Mouse (Mus musculus) G1E (cell line): ENCODE measurements around the gene Tecpr2. TPM values are rescaled to one million over a fixed set of nuclear protein-coding genes. Genes with fewer than 3 reads are reported as not detected.

Experiments
- ATAC-seq: 2 replicates; pipeline ENCODE4 v1.8.0; 2016; ENCODE audit warnings: mild to moderate bottlenecking; ENCODE audit not compliant: insufficient number of reproducible peaks, poor library complexity, low FRiP score, severe bottlenecking; ENCODE audit errors: extremely low read depth
- DNase-seq: peaks from one replicate; pipeline ENCODE4 v3.0.0; 2012; ENCODE audit warnings: low spot score
- H3K27me3 ChIP-seq: 2 replicates; pipeline ENCODE4 v1.6.1; 2012; ENCODE audit warnings: mild to moderate bottlenecking, low read length, inconsistent platforms; ENCODE audit not compliant: insufficient read depth
- H3K36me3 ChIP-seq: replicated peaks from 2 replicates; pipeline ENCODE3; 2012; ENCODE audit warnings: mild to moderate bottlenecking, inconsistent platforms
- H3K4me1 ChIP-seq: 2 replicates; pipeline ENCODE4 v1.6.1; 2012; ENCODE audit warnings: low read depth, low read length, inconsistent platforms, mixed read lengths; ENCODE audit not compliant: insufficient read depth
- H3K4me3 ChIP-seq: 2 replicates; pipeline ENCODE4 v1.5.1; 2012; ENCODE audit warnings: low read depth, mild to moderate bottlenecking, inconsistent platforms, low read length, moderate library complexity, mixed read lengths
- H3K9me3 ChIP-seq: replicated peaks from 2 replicates; pipeline ENCODE4 v1.6.1; 2012; ENCODE audit warnings: inconsistent platforms
- CTCF ChIP-seq: IDR thresholded peaks from 2 replicates; pipeline ENCODE4 v1.5.1; 2012; ENCODE audit warnings: low read depth, low read length, inconsistent platforms, mixed read lengths
- GATA1 ChIP-seq: IDR thresholded peaks from 2 replicates; pipeline ENCODE4 v1.6.1; 2012; ENCODE audit warnings: borderline replicate concordance, low read length, inconsistent platforms, mixed read lengths
- GATA2 ChIP-seq: IDR thresholded peaks from 2 replicates; pipeline ENCODE4 v1.6.1; 2012; ENCODE audit warnings: low read depth, low read length, inconsistent platforms, borderline replicate concordance
- POLR2AphosphoS5 ChIP-seq: IDR thresholded peaks from 2 replicates; pipeline ENCODE4 v1.6.1; 2012; ENCODE audit warnings: low read depth, low read length, inconsistent platforms; ENCODE audit not compliant: insufficient replicate concordance
- TAL1 ChIP-seq: conservative IDR thresholded peaks from 2 replicates; pipeline ENCODE4 v1.6.1; 2012; ENCODE audit warnings: low read depth, low read length, inconsistent platforms, mixed read lengths
- polyA plus RNA-seq: library from polyadenylated mRNA; stranded (reverse); fragments of >175 nt; gene quantifications from 2 replicates; pipeline ENCODE4 v1.2.3, GENCODE M21; 2012
- total RNA-seq, 2 experiments: library from RNA; stranded (forward) in 1 of 2; stranded (reverse) in 1 of 2; fragments of 200-1000 nt in 1 of 2; fragments of >200 nt in 1 of 2; fragmentation: Nextera tagmentation in 1 of 2; gene quantifications; 2 replicates each; pipeline ENCODE4 v1.2.3; 2014 to 2017

Tecpr2 gene
- total and polyA plus RNA-seq, 3 experiments: 5.6 to 13.9 (median 8.7) TPM

DNA sequence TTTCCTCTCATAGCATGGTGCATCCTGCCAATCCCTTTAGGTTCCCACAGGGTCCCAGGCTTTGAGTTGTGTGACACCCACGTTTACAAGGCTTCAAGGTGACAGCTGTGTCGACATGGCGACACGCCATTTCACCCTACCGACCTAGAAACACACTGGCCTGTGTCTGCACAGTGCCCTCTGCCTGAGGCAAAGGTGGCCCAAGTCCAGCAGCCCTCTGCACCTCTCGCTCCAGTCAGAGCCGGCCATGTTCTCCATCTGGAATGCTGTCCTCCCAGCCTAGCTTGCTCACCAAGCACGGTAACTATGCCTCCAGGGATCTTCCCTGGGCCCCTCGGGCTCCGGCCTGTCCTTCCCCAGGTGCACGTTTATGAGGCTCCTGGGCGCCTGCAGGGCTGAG lies 103.7 kb downstream of the Tecpr2 start:
- peaks cover 3% of the 10 kb centered on the region for H3K9me3 ChIP-seq
- ATAC-seq: no peak

DNA sequence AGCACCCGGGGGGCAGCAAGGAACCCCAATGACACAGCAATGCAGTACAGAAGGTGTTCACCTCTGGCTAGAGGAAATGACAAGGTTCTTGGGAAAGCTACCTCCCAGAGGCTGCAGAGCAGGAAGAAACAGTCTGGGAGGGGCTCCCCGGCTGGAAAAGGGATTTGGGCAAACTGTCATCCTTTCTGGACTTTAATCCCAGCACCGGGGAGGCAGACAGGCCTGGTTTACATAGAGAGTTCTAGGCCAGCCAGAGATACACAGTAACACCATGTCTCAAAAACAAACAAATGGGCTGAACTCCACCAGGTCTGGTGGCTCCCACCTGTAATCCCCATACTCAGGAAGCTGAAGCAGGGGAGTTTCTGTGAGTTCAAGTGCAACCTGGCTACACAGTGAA lies 104.2 kb downstream of the Tecpr2 start:
- H3K4me1 ChIP-seq: peaks cover 54% of the 10 kb centered on the region
- H3K27me3 ChIP-seq: no peaks in the 10 kb centered on the region
- DNase-seq (no peak), ATAC-seq (no peak)
- H3K36me3 ChIP-seq: no peaks in the 10 kb centered on the region
- no peak overlapping the region; the same call in 1 of the 2 replicates for H3K4me3 ChIP-seq
- TF ChIP-seq GATA1: no peak
- no peak for TF ChIP-seq POLR2AphosphoS5
- no peak for TF ChIP-seq TAL1
- TF ChIP-seq CTCF: no peak
- TF ChIP-seq GATA2: no peak
- H3K9me3 ChIP-seq: peaks cover 7% of the 10 kb centered on the region

More for the DNA sequence above, 103.7 kb downstream of the Tecpr2 start:
- H3K27me3 ChIP-seq: 0 out of 2 replicates have a peak, but pooled peaks cover 3% of the 10 kb centered on the region
- H3K4me3 ChIP-seq: peak overlapping the region; percentile 72; the same call in 1 of the 2 replicates
- TF ChIP-seq POLR2AphosphoS5 (no peak), CTCF (no peak), GATA2 (no peak), GATA1 (no peak), TAL1 (no peak)
- DNase-seq: no peak
- H3K4me1 ChIP-seq: peaks cover 54% of the 10 kb centered on the region
- no peaks in the 10 kb centered on the region for H3K36me3 ChIP-seq

DNA sequence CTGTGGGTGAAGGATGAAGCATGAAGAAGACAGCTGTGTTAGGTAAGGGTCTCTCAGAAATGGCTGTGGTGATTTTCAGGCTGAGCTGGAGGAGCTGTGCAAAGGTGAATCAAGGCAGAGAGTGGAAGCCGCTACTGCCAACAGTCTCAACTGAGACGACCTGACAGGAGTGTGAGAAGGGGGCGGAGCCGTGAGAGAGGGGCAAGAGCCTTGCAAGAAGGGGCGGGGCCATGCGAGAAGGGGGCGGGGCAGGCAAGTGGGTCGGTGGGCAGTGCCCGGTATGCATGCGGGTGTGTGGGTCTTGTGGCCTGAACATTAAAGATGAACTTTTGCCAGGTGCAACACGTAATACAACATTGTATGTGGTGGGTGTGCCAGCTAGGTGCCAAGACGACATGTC lies 105.6 kb downstream of the Tecpr2 start:
- no peak overlapping the region for H3K4me3 ChIP-seq
- TF ChIP-seq TAL1 (no peak), POLR2AphosphoS5 (no peak), GATA1 (no peak), CTCF (no peak), GATA2 (no peak)
- DNase-seq (no peak), ATAC-seq (no peak)
- peaks cover 47% of the 10 kb centered on the region for H3K4me1 ChIP-seq
- H3K36me3 ChIP-seq: no peaks in the 10 kb centered on the region
- H3K9me3 ChIP-seq: peaks cover 14% of the 10 kb centered on the region
- H3K27me3 ChIP-seq: no peaks in the 10 kb centered on the region

GRCm38 (mm10) chr12:110998092-110998491 lies 109.0 kb downstream of the Tecpr2 start:
- no peak overlapping the region for H3K4me3 ChIP-seq
- ATAC-seq (no peak), DNase-seq (no peak)
- H3K4me1 ChIP-seq: peaks cover 29% of the 10 kb centered on the region
- H3K36me3 ChIP-seq: no peaks in the 10 kb centered on the region
- peaks cover 5% of the 10 kb centered on the region; the same call in 1 of the 2 replicates for H3K27me3 ChIP-seq
- TF ChIP-seq GATA2: no peak
- H3K9me3 ChIP-seq: peaks cover 14% of the 10 kb centered on the region

DNA sequence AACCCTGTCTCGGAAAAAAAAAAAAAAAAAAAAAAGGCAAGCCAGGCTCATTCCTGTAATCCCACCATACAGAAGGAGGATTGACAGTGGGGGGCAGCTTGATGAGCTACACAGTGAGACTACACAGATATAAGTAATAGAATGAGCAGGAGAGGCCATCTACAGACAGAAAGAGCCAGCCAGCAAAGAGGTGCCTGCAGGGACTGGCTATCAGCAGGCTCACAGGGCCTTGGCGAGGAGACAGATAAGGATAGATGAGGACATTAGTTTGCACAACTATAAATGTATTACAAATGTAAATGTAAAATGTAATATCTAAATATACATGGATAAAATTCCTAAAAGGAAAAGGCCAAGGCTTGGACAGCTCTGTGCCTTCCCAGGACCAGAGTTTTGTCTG lies 110.8 kb downstream of the Tecpr2 start:
- H3K9me3 ChIP-seq: peaks cover 14% of the 10 kb centered on the region
- peaks cover 34% of the 10 kb centered on the region for H3K4me1 ChIP-seq
- DNase-seq (no peak), ATAC-seq (no peak)
- TF ChIP-seq CTCF (no peak), TAL1 (no peak), GATA1 (no peak), GATA2 (no peak), POLR2AphosphoS5 (no peak)
- H3K27me3 ChIP-seq: peaks cover 5% of the 10 kb centered on the region; the same call in 1 of the 2 replicates
- no peaks in the 10 kb centered on the region for H3K36me3 ChIP-seq
- H3K4me3 ChIP-seq: no peak overlapping the region

- Histone ChIP-seq H3K9me3 (peaks cover 14% of the 10 kb centered on the region), H3K36me3 (no peaks in the 10 kb centered on the region), H3K4me3 (no peak overlapping the region), H3K27me3 (peaks cover 5% of the 10 kb centered on the region; the same call in 1 of the 2 replicates), H3K4me1 (peaks cover 43% of the 10 kb centered on the region)
- no peak for TF ChIP-seq CTCF
- TF ChIP-seq GATA1: no peak
- no peak for TF ChIP-seq GATA2
- TF ChIP-seq TAL1: no peak
- TF ChIP-seq POLR2AphosphoS5: no peak
- no peak for DNase-seq
- no peak for ATAC-seq
Observed at GRCm38 (mm10) chr12:111000956-111001355, 111.9 kb downstream of the Tecpr2 start.

GRCm38 (mm10) chr12:111004142-111004541 lies 115.1 kb downstream of the Tecpr2 start:
- H3K27me3 ChIP-seq: peaks cover 5% of the 10 kb centered on the region; the same call in 1 of the 2 replicates
- H3K36me3 ChIP-seq: no peaks in the 10 kb centered on the region
- no peak overlapping the region for H3K4me3 ChIP-seq
- no peaks in the 10 kb centered on the region for H3K9me3 ChIP-seq
- no peak for DNase-seq
- no peak; the same call in 1 of the 2 replicates for TF ChIP-seq CTCF
- TF ChIP-seq GATA2: no peak
- peaks cover 75% of the 10 kb centered on the region for H3K4me1 ChIP-seq
- no peak for ATAC-seq
